Mouse (Mus musculus) limb, embryonic 14.5 days (tissue): ENCODE measurements at regions not wholly inside any gene's neighbourhood (a gene's known extent, or its start where the extent isn't known, plus 50 kb on each side); places are given as distances from the start of the nearest gene placed in this dataset.
A peak's percentile ranks its signal among the peaks of the same experiment; 100 is the strongest.

ENCODE experiments used
- ATAC-seq: fragments of 200-750 bp; cut with Nextera tagmentation; 2 replicates; pipeline ENCODE4 v1.8.0; 2017; ENCODE audit warnings: low read depth, moderate number of reproducible peaks, moderate TSS enrichment; ENCODE audit not compliant: low FRiP score
- DNase-seq: peaks from one replicate; pipeline ENCODE4 v3.0.0-alpha.2; 2015; ENCODE audit warnings: low spot score
- H3K27ac ChIP-seq: fragments of 300-500 bp; sonication (generic); replicated peaks from 2 replicates; pipeline ENCODE4 v1.5.1; 2014; ENCODE audit warnings: low read depth, mild to moderate bottlenecking, low read length, moderate library complexity, mixed read lengths
- H3K27me3 ChIP-seq: fragments of 300-500 bp; sonication (generic); 2 replicates; pipeline ENCODE4 v1.6.1; 2014; ENCODE audit warnings: low read length, mixed read lengths; ENCODE audit not compliant: control insufficient read depth, insufficient read depth
- H3K36me3 ChIP-seq: fragments of 300-500 bp; sonication (generic); 2 replicates; pipeline ENCODE4 v1.6.1; 2014; ENCODE audit warnings: mild to moderate bottlenecking, low read length, moderate library complexity, mixed read lengths; ENCODE audit not compliant: control insufficient read depth, insufficient read depth
- H3K4me1 ChIP-seq: fragments of 300-500 bp; sonication (generic); 2 replicates; pipeline ENCODE4 v1.6.1; 2014; ENCODE audit warnings: antibody characterized with exemption, low read length, mixed read lengths; ENCODE audit not compliant: control insufficient read depth, insufficient read depth
- H3K4me2 ChIP-seq: fragments of 300-500 bp; sonication (generic); replicated peaks from 2 replicates; pipeline ENCODE4 v1.6.1; 2014; ENCODE audit warnings: low read depth, mild to moderate bottlenecking, low read length, moderate library complexity; ENCODE audit not compliant: severe bottlenecking
- H3K4me3 ChIP-seq: fragments of 300-500 bp; sonication (generic); replicated peaks from 2 replicates; pipeline ENCODE4 v1.5.1; 2014; ENCODE audit warnings: low read length
- H3K9ac ChIP-seq: fragments of 300-500 bp; sonication (generic); 2 replicates; pipeline ENCODE4 v1.6.1; 2014; ENCODE audit warnings: mild to moderate bottlenecking, low read depth, low read length, moderate library complexity; ENCODE audit not compliant: severe bottlenecking
- H3K9me3 ChIP-seq: fragments of 300-500 bp; sonication (generic); 2 replicates; pipeline ENCODE4 v1.6.1; 2016; ENCODE audit warnings: low read length; ENCODE audit not compliant: control insufficient read depth
- POLR2A ChIP-seq: fragments of 200-500 bp; IDR thresholded peaks from 2 replicates; pipeline ENCODE4 v1.8.0; 2012; ENCODE audit warnings: inconsistent platforms, mild to moderate bottlenecking, moderate library complexity, borderline replicate concordance; ENCODE audit not compliant: insufficient read depth, insufficient read length; ENCODE audit errors: extremely low read depth
- WGBS: fragments of 180-500 bp; shearing (Covaris S2); extraction: QIAGEN DNeasy Blood & Tissue Kit; methylation state at CpG from one replicate; pipeline ENCODE4 v1.1.7; 2014; 5-methylcytosine and 5-hydroxymethylcytosine counted together

GRCm38 (mm10) chr14:25176206-25176605, 282.8 kb upstream of the Zmiz1 start:
- no peak for ATAC-seq

DNA sequence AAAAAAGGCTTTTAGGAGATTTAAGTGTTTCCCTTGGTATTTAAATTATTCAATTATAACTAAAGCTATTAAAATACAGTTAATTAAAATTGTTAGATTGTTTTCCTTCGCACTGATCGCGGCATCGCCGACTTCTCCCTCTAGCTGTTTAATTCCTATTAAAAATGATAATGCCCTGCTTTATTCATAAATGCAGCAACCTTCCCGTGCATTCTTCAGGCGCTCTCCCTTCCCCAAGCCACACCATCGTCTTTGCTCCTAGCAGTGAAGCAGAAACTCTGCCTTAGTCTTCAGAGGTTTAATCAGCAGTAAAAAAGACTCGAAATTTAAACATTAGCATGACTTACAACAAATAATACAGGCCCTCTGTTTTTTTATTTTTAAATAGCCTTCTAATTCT, 278.9 kb upstream of the Zmiz1 start:
- H3K4me2 ChIP-seq, result no peak overlapping the region
- WGBS, result 59% methylated on average over 9 of the region's 9 CpGs
- no peak for TF ChIP-seq POLR2A
- peaks cover 4% of the 10 kb centered on the region; the same call in 1 of the 2 replicates for H3K9me3 ChIP-seq
- DNase-seq (no peak), ATAC-seq (no peak)
- H3K4me1 ChIP-seq, result peaks cover 28% of the 10 kb centered on the region
- H3K27ac ChIP-seq, result no peak overlapping the region
- H3K4me3 ChIP-seq, result no peak overlapping the region
- no peak overlapping the region for H3K9ac ChIP-seq
- H3K27me3 ChIP-seq, result no peaks in the 10 kb centered on the region
- H3K36me3 ChIP-seq, result no peaks in the 10 kb centered on the region

More at GRCm38 (mm10) chr14:25176206-25176605, 282.8 kb upstream of the Zmiz1 start:
- 45% methylated on average over 6 of the region's 6 CpGs for WGBS
- H3K4me2 ChIP-seq, result no peak overlapping the region
- no peak for TF ChIP-seq POLR2A
- no peaks in the 10 kb centered on the region for H3K36me3 ChIP-seq
- H3K9me3 ChIP-seq, result no peaks in the 10 kb centered on the region
- H3K27ac ChIP-seq, result no peak overlapping the region
- H3K9ac ChIP-seq, result no peak overlapping the region
- peaks cover 46% of the 10 kb centered on the region for H3K4me1 ChIP-seq
- DNase-seq, result no peak
- no peak overlapping the region for H3K4me3 ChIP-seq
- no peaks in the 10 kb centered on the region for H3K27me3 ChIP-seq

- no peak for ATAC-seq
- no peaks in the 10 kb centered on the region for H3K36me3 ChIP-seq
- H3K4me1 ChIP-seq, result peaks cover 28% of the 10 kb centered on the region
- peaks cover 4% of the 10 kb centered on the region; the same call in 1 of the 2 replicates for H3K9me3 ChIP-seq
- no peak overlapping the region for H3K4me3 ChIP-seq
- 53% methylated on average over 2 of the region's 2 CpGs for WGBS
- TF ChIP-seq POLR2A, result no peak
- no peak overlapping the region for H3K9ac ChIP-seq
- H3K27ac ChIP-seq, result no peak overlapping the region
- H3K4me2 ChIP-seq, result no peak overlapping the region
- H3K27me3 ChIP-seq, result no peaks in the 10 kb centered on the region
- DNase-seq, result no peak
These were observed 277.6 kb upstream of the Zmiz1 start for GRCm38 (mm10) chr14:25181406-25181805.

- DNase-seq (no peak), ATAC-seq (no peak)
- Histone ChIP-seq H3K27ac (no peak overlapping the region), H3K4me1 (peaks cover 32% of the 10 kb centered on the region), H3K27me3 (no peaks in the 10 kb centered on the region), H3K9ac (no peak overlapping the region), H3K4me2 (no peak overlapping the region), H3K36me3 (no peaks in the 10 kb centered on the region), H3K9me3 (peaks cover 4% of the 10 kb centered on the region; the same call in 1 of the 2 replicates), H3K4me3 (no peak overlapping the region)
- TF ChIP-seq POLR2A, result no peak
- WGBS, result 58% methylated on average over 5 of the region's 5 CpGs
These were observed 274.9 kb upstream of the Zmiz1 start for GRCm38 (mm10) chr14:25184042-25184441.

DNA sequence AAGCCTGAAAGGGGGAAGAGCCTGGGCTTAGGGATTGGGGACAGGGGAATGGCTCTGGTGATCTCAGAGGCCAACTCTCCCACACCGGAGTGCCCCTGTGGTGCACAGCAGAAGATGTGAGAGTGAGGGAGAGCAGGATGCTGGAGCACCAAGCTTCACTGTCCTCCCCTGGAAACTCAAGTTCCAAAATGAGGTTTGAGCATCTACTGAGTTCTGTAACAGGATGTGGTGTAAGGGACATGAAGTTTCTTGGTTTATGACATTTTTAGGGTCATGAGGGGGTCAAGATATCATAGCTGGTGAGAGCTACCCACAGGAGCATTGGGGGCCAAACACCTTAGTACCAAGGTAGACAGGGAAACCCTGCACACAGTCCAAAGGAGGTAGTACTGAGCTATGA, 274.1 kb upstream of the Zmiz1 start:
- H3K9me3 ChIP-seq, result peaks cover 4% of the 10 kb centered on the region; the same call in 1 of the 2 replicates
- no peak for TF ChIP-seq POLR2A
- H3K4me2 ChIP-seq, result no peak overlapping the region
- H3K4me1 ChIP-seq, result peaks cover 27% of the 10 kb centered on the region
- 93% methylated on average over 1 of the region's 1 CpGs for WGBS
- no peaks in the 10 kb centered on the region for H3K27me3 ChIP-seq
- no peak overlapping the region for H3K4me3 ChIP-seq
- H3K36me3 ChIP-seq, result no peaks in the 10 kb centered on the region
- ATAC-seq, result no peak
- DNase-seq, result no peak
- no peak overlapping the region for H3K9ac ChIP-seq
- no peak overlapping the region for H3K27ac ChIP-seq

- Histone ChIP-seq H3K27ac (peak overlapping the region; percentile 71), H3K4me3 (no peak overlapping the region), H3K4me1 (peaks cover 32% of the 10 kb centered on the region), H3K27me3 (no peaks in the 10 kb centered on the region), H3K36me3 (no peaks in the 10 kb centered on the region), H3K4me2 (0 out of 2 replicates have a peak overlapping the region, but pooled peaks have one; percentile 0), H3K9ac (no peak overlapping the region), H3K9me3 (peaks cover 4% of the 10 kb centered on the region; the same call in 1 of the 2 replicates)
- TF ChIP-seq POLR2A, result no peak
- WGBS, result 50% methylated on average over 10 of the region's 10 CpGs
- DNase-seq, result no peak
- ATAC-seq, result no peak
These were observed 273.4 kb upstream of the Zmiz1 start for GRCm38 (mm10) chr14:25185556-25185958.
